Mouse (Mus musculus) G1E (cell line): ENCODE measurements around the gene Spag8. TPM values are rescaled to one million over a fixed set of nuclear protein-coding genes. Genes with fewer than 3 reads are reported as not detected.

ENCODE experiments used
- ATAC-seq: 2 replicates; pipeline ENCODE4 v1.8.0; 2016; ENCODE audit warnings: mild to moderate bottlenecking; ENCODE audit not compliant: insufficient number of reproducible peaks, poor library complexity, low FRiP score, severe bottlenecking; ENCODE audit errors: extremely low read depth
- DNase-seq: peaks from one replicate; pipeline ENCODE4 v3.0.0; 2012; ENCODE audit warnings: low spot score
- H3K27me3 ChIP-seq: 2 replicates; pipeline ENCODE4 v1.6.1; 2012; ENCODE audit warnings: mild to moderate bottlenecking, low read length, inconsistent platforms; ENCODE audit not compliant: insufficient read depth
- H3K36me3 ChIP-seq: replicated peaks from 2 replicates; pipeline ENCODE3; 2012; ENCODE audit warnings: mild to moderate bottlenecking, inconsistent platforms
- H3K4me1 ChIP-seq: 2 replicates; pipeline ENCODE4 v1.6.1; 2012; ENCODE audit warnings: low read depth, low read length, inconsistent platforms, mixed read lengths; ENCODE audit not compliant: insufficient read depth
- H3K4me3 ChIP-seq: 2 replicates; pipeline ENCODE4 v1.5.1; 2012; ENCODE audit warnings: low read depth, mild to moderate bottlenecking, inconsistent platforms, low read length, moderate library complexity, mixed read lengths
- H3K9me3 ChIP-seq: replicated peaks from 2 replicates; pipeline ENCODE4 v1.6.1; 2012; ENCODE audit warnings: inconsistent platforms
- CTCF ChIP-seq: IDR thresholded peaks from 2 replicates; pipeline ENCODE4 v1.5.1; 2012; ENCODE audit warnings: low read depth, low read length, inconsistent platforms, mixed read lengths
- GATA1 ChIP-seq: IDR thresholded peaks from 2 replicates; pipeline ENCODE4 v1.6.1; 2012; ENCODE audit warnings: borderline replicate concordance, low read length, inconsistent platforms, mixed read lengths
- GATA2 ChIP-seq: IDR thresholded peaks from 2 replicates; pipeline ENCODE4 v1.6.1; 2012; ENCODE audit warnings: low read depth, low read length, inconsistent platforms, borderline replicate concordance
- POLR2AphosphoS5 ChIP-seq: IDR thresholded peaks from 2 replicates; pipeline ENCODE4 v1.6.1; 2012; ENCODE audit warnings: low read depth, low read length, inconsistent platforms; ENCODE audit not compliant: insufficient replicate concordance
- TAL1 ChIP-seq: conservative IDR thresholded peaks from 2 replicates; pipeline ENCODE4 v1.6.1; 2012; ENCODE audit warnings: low read depth, low read length, inconsistent platforms, mixed read lengths
- polyA plus RNA-seq: library from polyadenylated mRNA; stranded (reverse); fragments of >175 nt; gene quantifications from 2 replicates; pipeline ENCODE4 v1.2.3, GENCODE M21; 2012
- total RNA-seq, 2 experiments: library from RNA; stranded (forward) in 1 of 2; stranded (reverse) in 1 of 2; fragments of 200-1000 nt in 1 of 2; fragments of >200 nt in 1 of 2; fragmentation: Nextera tagmentation in 1 of 2; gene quantifications; 2 replicates each; pipeline ENCODE4 v1.2.3; 2014 to 2017

Spag8 gene
- total and polyA plus RNA-seq, 3 experiments, result 0.33 TPM; not detected in 2

- peaks cover 20% of the 10 kb centered on the region for H3K4me1 ChIP-seq
- DNase-seq (no peak), ATAC-seq (no peak)
- no peak overlapping the region for H3K4me3 ChIP-seq
- H3K36me3 ChIP-seq, result peaks cover 3% of the 10 kb centered on the region
- peaks cover 13% of the 10 kb centered on the region for H3K27me3 ChIP-seq
- TF ChIP-seq GATA2, result no peak
- TF ChIP-seq GATA1, result no peak
- no peak for TF ChIP-seq TAL1
- TF ChIP-seq POLR2AphosphoS5, result no peak
- TF ChIP-seq CTCF, result no peak
- no peaks in the 10 kb centered on the region for H3K9me3 ChIP-seq
Observed at GRCm38 (mm10) chr4:43673703-43674102, 20.3 kb upstream of the Spag8 start.

- ATAC-seq, result no peak
- TF ChIP-seq CTCF, result peak; percentile 59
- TF ChIP-seq TAL1, result no peak
- no peak overlapping the region for H3K4me3 ChIP-seq
- H3K36me3 ChIP-seq, result peaks cover 3% of the 10 kb centered on the region
- no peaks in the 10 kb centered on the region for H3K9me3 ChIP-seq
- DNase-seq, result peak; percentile 70
- H3K4me1 ChIP-seq, result peaks cover 25% of the 10 kb centered on the region
- H3K27me3 ChIP-seq, result peaks cover 6% of the 10 kb centered on the region; the same call in 1 of the 2 replicates
Observed at GRCm38 (mm10) chr4:43672070-43672469, 18.7 kb upstream of the Spag8 start.

GRCm38 (mm10) chr4:43669428-43669794 lies 16.0 kb upstream of the Spag8 start:
- no peak for DNase-seq
- ATAC-seq, result no peak
- peaks cover 2% of the 10 kb centered on the region for H3K36me3 ChIP-seq
- H3K9me3 ChIP-seq, result no peaks in the 10 kb centered on the region
- no peak for TF ChIP-seq CTCF
- TF ChIP-seq GATA2, result no peak
- TF ChIP-seq TAL1, result no peak
- TF ChIP-seq GATA1, result no peak
- TF ChIP-seq POLR2AphosphoS5, result no peak
- peak overlapping the region; percentile 73 for H3K4me3 ChIP-seq
- peaks cover 29% of the 10 kb centered on the region for H3K4me1 ChIP-seq
- H3K27me3 ChIP-seq, result peaks cover 16% of the 10 kb centered on the region

GRCm38 (mm10) chr4:43668782-43669427 lies 15.5 kb upstream of the Spag8 start, which contains the start of the genes Tmem8b and Fam221b:
Gene Tmem8b, plus strand, starts transcription at chr4:43668971.
Gene Fam221b, minus strand, starts transcription at chr4:43669145.
- Histone ChIP-seq H3K27me3 (peaks cover 16% of the 10 kb centered on the region), H3K9me3 (no peaks in the 10 kb centered on the region), H3K36me3 (no peaks in the 10 kb centered on the region), H3K4me3 (peak within 1 kb of the TSS; percentile 73), H3K4me1 (peaks cover 29% of the 10 kb centered on the region)
- TF ChIP-seq POLR2AphosphoS5 (no peak), TAL1 (no peak), GATA1 (no peak), GATA2 (no peak), CTCF (no peak)
- DNase-seq (peak; percentile 96), ATAC-seq (peak; percentile 94)

- TF ChIP-seq CTCF, result peak; percentile 24
- no peak for TF ChIP-seq TAL1
- peaks cover 27% of the 10 kb centered on the region for H3K4me1 ChIP-seq
- H3K4me3 ChIP-seq, result no peak overlapping the region
- peaks cover 34% of the 10 kb centered on the region for H3K27me3 ChIP-seq
- H3K9me3 ChIP-seq, result no peaks in the 10 kb centered on the region
- ATAC-seq (no peak), DNase-seq (peak; percentile 36)
- no peaks in the 10 kb centered on the region for H3K36me3 ChIP-seq
Observed at GRCm38 (mm10) chr4:43666412-43666811, 13.0 kb upstream of the Spag8 start.

GRCm38 (mm10) chr4:43657146-43657545 lies 3.8 kb upstream of the Spag8 start:
- Histone ChIP-seq H3K27me3 (peaks cover 36% of the 10 kb centered on the region), H3K36me3 (peaks cover 9% of the 10 kb centered on the region), H3K4me3 (peak overlapping the region; percentile 90), H3K9me3 (no peaks in the 10 kb centered on the region), H3K4me1 (peaks cover 15% of the 10 kb centered on the region)
- TF ChIP-seq TAL1, result no peak
- TF ChIP-seq CTCF, result no peak
- TF ChIP-seq GATA2, result no peak
- no peak for TF ChIP-seq POLR2AphosphoS5
- no peak for TF ChIP-seq GATA1
- ATAC-seq (no peak), DNase-seq (no peak)
